Mouse (Mus musculus) hindbrain, embryonic 16.5 days (tissue): Measurements from ENCODE around the gene Nol3. TPM values are rescaled to one million over a fixed set of nuclear protein-coding genes. Genes with fewer than 3 reads are reported as not detected.

ENCODE experiments used
- ATAC-seq: fragments of 200-750 bp; cut with Nextera tagmentation; 2 replicates; pipeline ENCODE4 v1.8.0; 2017; ENCODE audit warnings: moderate TSS enrichment, moderate library complexity
- H3K27ac ChIP-seq: fragments of 300-500 bp; sonication (generic); 2 replicates; pipeline ENCODE4 v1.5.1; 2014; ENCODE audit warnings: low read depth, mild to moderate bottlenecking, control low read depth, low read length, moderate library complexity
- H3K27me3 ChIP-seq: fragments of 300-500 bp; sonication (generic); replicated peaks from 2 replicates; pipeline ENCODE4 v1.6.1; 2014; ENCODE audit warnings: low read length; ENCODE audit not compliant: control insufficient read depth, insufficient read depth
- H3K36me3 ChIP-seq: fragments of 300-500 bp; sonication (generic); 2 replicates; pipeline ENCODE4 v1.6.1; 2014; ENCODE audit warnings: mild to moderate bottlenecking, low read length, moderate library complexity, mixed read lengths; ENCODE audit not compliant: control insufficient read depth, insufficient read depth
- H3K4me1 ChIP-seq: fragments of 300-500 bp; sonication (generic); 2 replicates; pipeline ENCODE4 v1.6.1; 2014; ENCODE audit warnings: low read depth, low read length; ENCODE audit not compliant: control insufficient read depth, insufficient read depth
- H3K4me2 ChIP-seq: fragments of 300-500 bp; sonication (generic); 2 replicates; pipeline ENCODE4 v1.6.1; 2014; ENCODE audit warnings: mild to moderate bottlenecking, low read length, control low read depth, moderate library complexity
- H3K4me3 ChIP-seq: fragments of 300-500 bp; sonication (generic); 2 replicates; pipeline ENCODE4 v1.5.1; 2014; ENCODE audit warnings: mild to moderate bottlenecking, low read length, control low read depth, moderate library complexity
- H3K9ac ChIP-seq: fragments of 300-500 bp; sonication (generic); 2 replicates; pipeline ENCODE4 v1.6.1; 2014; ENCODE audit warnings: low read depth, mild to moderate bottlenecking, control low read depth, low read length, moderate library complexity
- H3K9me3 ChIP-seq: fragments of 300-500 bp; sonication (generic); 2 replicates; pipeline ENCODE4 v1.6.1; 2014; ENCODE audit warnings: mild to moderate bottlenecking, low read length, moderate library complexity; ENCODE audit not compliant: control insufficient read depth
- WGBS: fragments of 180-500 bp; shearing (Covaris S2); extraction: QIAGEN DNeasy Blood & Tissue Kit; methylation state at CpG from one replicate; pipeline ENCODE4 v1.1.7; 2014; 5-methylcytosine and 5-hydroxymethylcytosine counted together
- polyA plus RNA-seq: library from polyadenylated mRNA; unstranded; fragments of >200 nt; fragmentation: Nextera tagmentation; extraction: Ambion mirVana; gene quantifications from 2 replicates; pipeline ENCODE4 v1.2.1, GENCODE M21; 2015

The Nol3 gene
- polyA plus RNA-seq, 1 experiment from 2014 or later: 6.2 TPM

- Histone ChIP-seq H3K4me2 (peak within 1 kb of the TSS; percentile 92), H3K9ac (peak within 1 kb of the TSS; percentile 67), H3K27me3 (peaks cover 65% of the 10 kb centered on the region), H3K4me3 (peak within 1 kb of the TSS; percentile 56), H3K36me3 (no peaks in the 10 kb centered on the region), H3K27ac (peak within 1 kb of the TSS; percentile 75), H3K4me1 (peaks cover 32% of the 10 kb centered on the region), H3K9me3 (no peaks in the 10 kb centered on the region; the same call in 1 of the 2 replicates)
- WGBS: under 1% methylated on average over 42 of the region's 42 CpGs
- ATAC-seq: no peak
These were observed 6.4 kb upstream of the Nol3 start, which contains the start of gene Hsf4 for GRCm38 (mm10) chr8:105269461-105269947. Hsf4 (plus strand) TSS chr8:105269801.

DNA sequence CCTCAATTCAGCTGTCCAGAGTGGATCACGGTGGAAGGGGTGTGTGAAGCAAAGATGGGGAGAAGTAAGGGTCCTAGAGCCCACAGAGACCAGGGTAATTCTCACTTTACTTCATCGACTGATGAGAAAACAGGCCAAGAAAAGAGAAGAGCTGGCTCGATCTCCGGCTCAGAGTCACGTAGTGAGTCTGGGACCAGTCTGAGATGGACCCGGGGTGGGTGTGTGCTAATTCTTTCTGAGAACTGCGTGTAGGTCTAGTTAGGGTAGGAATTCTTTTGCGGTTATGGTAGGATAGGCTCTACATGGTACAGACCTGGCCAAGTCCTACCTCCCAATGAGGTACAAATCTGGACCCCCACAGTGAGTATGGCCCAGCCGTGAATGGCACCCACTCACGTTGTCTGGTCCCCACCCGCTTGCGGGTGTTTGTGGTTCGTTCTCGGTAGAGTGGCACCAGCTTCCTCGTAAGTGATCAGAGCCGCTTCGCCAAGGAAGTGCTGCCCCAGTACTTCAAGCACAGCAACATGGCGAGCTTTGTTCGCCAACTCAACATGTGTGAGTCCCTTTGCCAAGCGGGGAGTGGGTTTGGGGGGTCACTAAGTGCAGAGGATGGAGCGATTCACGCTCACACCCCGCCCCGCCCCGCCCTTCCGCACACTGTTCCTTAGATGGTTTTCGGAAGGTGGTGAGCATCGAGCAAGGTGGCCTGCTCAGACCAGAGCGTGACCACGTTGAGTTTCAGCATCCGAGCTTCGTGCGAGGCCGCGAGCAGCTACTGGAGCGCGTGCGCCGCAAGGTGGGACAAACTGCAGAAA lies 5.6 kb upstream of the Nol3 start:
- peaks cover 28% of the 10 kb centered on the region for H3K4me1 ChIP-seq
- peaks cover 72% of the 10 kb centered on the region for H3K27me3 ChIP-seq
- no peak overlapping the region for H3K27ac ChIP-seq
- ATAC-seq: no peak
- H3K36me3 ChIP-seq: no peaks in the 10 kb centered on the region
- peak overlapping the region; percentile 67 for H3K9ac ChIP-seq
- 2% methylated on average over 39 of the region's 39 CpGs for WGBS
- H3K4me2 ChIP-seq: peak overlapping the region; percentile 92
- H3K4me3 ChIP-seq: peak overlapping the region; percentile 56
- no peaks in the 10 kb centered on the region; the same call in 1 of the 2 replicates for H3K9me3 ChIP-seq

- Histone ChIP-seq H3K4me3 (0 out of 2 replicates have a peak overlapping the region, but pooled peaks have one; percentile 2), H3K27ac (no peak overlapping the region), H3K27me3 (peaks cover 69% of the 10 kb centered on the region), H3K4me2 (peak overlapping the region; percentile 6), H3K9me3 (no peaks in the 10 kb centered on the region; the same call in 1 of the 2 replicates), H3K4me1 (peaks cover 33% of the 10 kb centered on the region), H3K36me3 (no peaks in the 10 kb centered on the region), H3K9ac (no peak overlapping the region; the same call in 1 of the 2 replicates)
- no peak for ATAC-seq
- WGBS: 2% methylated on average over 11 of the region's 11 CpGs
These were observed 5.1 kb upstream of the Nol3 start for GRCm38 (mm10) chr8:105270916-105271186.

GRCm38 (mm10) chr8:105275387-105275786 lies 553 bp upstream of the Nol3 start:
- H3K27me3 ChIP-seq: peaks cover 54% of the 10 kb centered on the region
- peak overlapping the region; percentile 95 for H3K4me2 ChIP-seq
- peak overlapping the region; percentile 51 for H3K4me3 ChIP-seq
- ATAC-seq: no peak
- H3K36me3 ChIP-seq: peaks cover 4% of the 10 kb centered on the region; the same call in 1 of the 2 replicates
- peaks cover 27% of the 10 kb centered on the region for H3K4me1 ChIP-seq
- no peaks in the 10 kb centered on the region for H3K9me3 ChIP-seq
- H3K27ac ChIP-seq: no peak overlapping the region
- H3K9ac ChIP-seq: no peak overlapping the region; the same call in 1 of the 2 replicates
- 6% methylated on average over 11 of the region's 11 CpGs for WGBS

DNA sequence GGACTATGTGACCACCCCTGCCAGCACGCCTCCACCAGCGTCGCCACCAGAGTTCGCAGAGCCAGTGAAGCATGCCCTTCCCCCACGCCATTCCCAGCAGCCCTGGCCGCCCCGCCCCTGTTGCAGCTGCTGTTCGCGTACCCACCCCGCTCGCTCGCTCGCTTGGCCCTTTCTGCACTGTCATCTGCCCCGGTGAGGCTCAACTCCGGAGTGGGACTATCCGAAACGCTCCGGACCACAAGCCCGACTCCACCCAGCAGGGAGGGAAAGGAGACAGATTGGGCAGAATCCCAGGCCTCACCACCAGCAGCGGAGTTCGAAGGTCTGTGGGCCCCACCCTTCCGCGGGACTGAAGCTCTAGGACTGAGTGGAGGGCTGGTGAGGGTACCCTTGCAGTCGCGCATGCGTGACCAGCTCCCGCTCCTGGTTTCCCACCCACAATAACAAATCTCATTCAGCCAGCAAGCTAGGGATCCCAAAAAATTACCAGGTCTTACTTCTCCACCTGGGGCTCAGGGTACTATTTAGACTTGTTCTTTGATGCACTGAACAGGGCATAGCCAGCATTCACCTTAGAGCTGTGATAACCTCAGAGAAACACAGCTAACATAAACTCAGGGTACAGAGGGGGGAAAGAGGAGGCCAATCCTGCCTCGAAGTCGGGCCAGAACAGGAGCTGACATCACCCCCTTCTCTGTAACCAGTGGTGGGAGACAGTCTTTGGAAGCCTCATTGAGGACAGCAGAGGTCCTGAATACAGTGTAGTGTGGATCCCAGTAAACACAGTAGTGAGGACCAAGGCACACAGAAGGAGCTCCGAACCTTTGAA lies 566 bp downstream of the Nol3 start:
- H3K4me3 ChIP-seq: peak overlapping the region; percentile 51
- no peak overlapping the region for H3K27ac ChIP-seq
- H3K36me3 ChIP-seq: peaks cover 4% of the 10 kb centered on the region

DNA sequence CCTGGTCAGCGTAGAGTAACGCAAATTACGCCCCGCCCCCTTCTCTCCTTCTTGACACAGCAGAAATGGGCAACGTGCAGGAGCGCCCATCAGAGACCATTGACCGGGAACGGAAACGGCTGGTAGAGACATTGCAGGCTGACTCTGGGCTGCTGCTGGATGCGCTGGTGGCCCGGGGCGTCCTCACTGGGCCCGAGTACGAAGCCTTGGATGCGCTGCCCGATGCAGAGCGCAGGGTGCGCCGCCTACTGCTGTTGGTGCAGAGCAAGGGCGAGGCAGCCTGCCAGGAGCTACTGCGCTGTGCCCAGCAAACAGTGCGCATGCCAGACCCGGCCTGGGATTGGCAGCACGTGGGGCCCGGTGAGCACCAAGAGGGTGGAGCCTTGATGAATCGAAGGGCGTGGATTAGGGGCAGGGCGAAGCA lies 3.0 kb downstream of the Nol3 start:
- peak; percentile 56 for ATAC-seq
- H3K27me3 ChIP-seq: peaks cover 25% of the 10 kb centered on the region
- WGBS: 3% methylated on average over 28 of the region's 28 CpGs

More for the DNA sequence above, 566 bp downstream of the Nol3 start:
- H3K9me3 ChIP-seq: no peaks in the 10 kb centered on the region
- H3K4me1 ChIP-seq: peaks cover 22% of the 10 kb centered on the region
- H3K9ac ChIP-seq: peak overlapping the region; percentile 72
- peak; percentile 61 for ATAC-seq
- peak overlapping the region; percentile 95 for H3K4me2 ChIP-seq
- 4% methylated on average over 24 of the region's 30 CpGs for WGBS
- peaks cover 46% of the 10 kb centered on the region for H3K27me3 ChIP-seq

DNA sequence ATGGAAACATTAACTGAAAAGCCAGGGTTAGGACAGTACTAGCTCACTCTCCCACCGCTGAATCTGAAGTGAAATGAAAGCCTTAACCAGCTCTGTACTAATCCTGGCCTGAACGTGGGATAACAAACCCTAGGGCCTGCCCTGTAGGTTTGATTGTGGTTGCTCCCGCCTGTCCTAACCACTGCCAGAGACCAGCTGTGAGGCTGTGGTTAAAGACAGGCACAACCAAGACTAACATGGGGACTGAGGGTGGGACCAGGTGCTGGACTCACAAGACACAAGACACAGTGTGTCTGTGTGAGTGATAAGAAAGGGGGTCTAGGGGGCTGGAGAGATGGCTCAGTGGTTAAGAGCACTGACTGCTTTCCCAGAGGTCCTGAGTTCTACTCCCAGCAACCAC lies 4.6 kb downstream of the Nol3 start:
- no peak overlapping the region for H3K4me3 ChIP-seq
- H3K27me3 ChIP-seq: peaks cover 14% of the 10 kb centered on the region
- no peak for ATAC-seq
- H3K9me3 ChIP-seq: no peaks in the 10 kb centered on the region
- H3K27ac ChIP-seq: no peak overlapping the region
- H3K9ac ChIP-seq: no peak overlapping the region
- peaks cover 22% of the 10 kb centered on the region for H3K4me1 ChIP-seq
- peaks cover 21% of the 10 kb centered on the region for H3K36me3 ChIP-seq
- H3K4me2 ChIP-seq: no peak overlapping the region
- WGBS: 79% methylated on average over 3 of the region's 3 CpGs

More for the DNA sequence above, 3.0 kb downstream of the Nol3 start:
- no peak overlapping the region for H3K4me3 ChIP-seq
- peaks cover 22% of the 10 kb centered on the region for H3K4me1 ChIP-seq
- no peaks in the 10 kb centered on the region for H3K9me3 ChIP-seq
- peak overlapping the region; percentile 47 for H3K4me2 ChIP-seq
- peaks cover 18% of the 10 kb centered on the region for H3K36me3 ChIP-seq
- peak overlapping the region; percentile 1; the same call in 1 of the 2 replicates for H3K9ac ChIP-seq
- no peak overlapping the region for H3K27ac ChIP-seq

GRCm38 (mm10) chr8:105281821-105282220 lies 5.9 kb downstream of the Nol3 start:
- 92% methylated on average over 12 of the region's 12 CpGs for WGBS
- peaks cover 12% of the 10 kb centered on the region for H3K27me3 ChIP-seq
- H3K9me3 ChIP-seq: no peaks in the 10 kb centered on the region
- no peak overlapping the region for H3K9ac ChIP-seq
- H3K4me3 ChIP-seq: no peak overlapping the region
- ATAC-seq: no peak
- H3K4me2 ChIP-seq: no peak overlapping the region
- H3K27ac ChIP-seq: no peak overlapping the region
- H3K36me3 ChIP-seq: peaks cover 21% of the 10 kb centered on the region
- peaks cover 23% of the 10 kb centered on the region for H3K4me1 ChIP-seq

GRCm38 (mm10) chr8:105282239-105282638 lies 6.3 kb downstream of the Nol3 start:
- no peak for ATAC-seq
- Histone ChIP-seq H3K9me3 (no peaks in the 10 kb centered on the region), H3K27me3 (peaks cover 8% of the 10 kb centered on the region), H3K4me2 (no peak overlapping the region), H3K36me3 (peaks cover 21% of the 10 kb centered on the region), H3K4me3 (no peak overlapping the region), H3K9ac (no peak overlapping the region), H3K27ac (no peak overlapping the region), H3K4me1 (peaks cover 25% of the 10 kb centered on the region)
- WGBS: 94% methylated on average over 4 of the region's 4 CpGs
